Comparison of ENCODE assay signal across 8 mouse cellular contexts in genomic region chr5:66979332-66980218, GRCm38 (mm10).
DNase-seq lines count a peak whose midpoint lies in the region; ATAC-seq lines count a peak whose summit lies in the region.

No protein-coding gene starts in this region.

- H3K9me3 ChIP-seq in neural tube, embryonic 12.5 days: no peaks in the 10 kb centered on the region
- no peaks in the 10 kb centered on the region for H3K9me3 ChIP-seq in limb, embryonic 12.5 days

- H3K4me2 ChIP-seq in neural tube, embryonic 12.5 days (replicated peaks): 0 out of 2 replicates have a peak overlapping the region, but pooled peaks have one; percentile 2
- peak overlapping the region; percentile 34 for H3K4me2 ChIP-seq in limb, embryonic 12.5 days

- H3K36me3 ChIP-seq in neural tube, embryonic 12.5 days: peaks cover 18% of the 10 kb centered on the region
- peaks cover 17% of the 10 kb centered on the region for H3K36me3 ChIP-seq in limb, embryonic 12.5 days

- intact Hi-C loops in gastrocnemius, postnatal 14 days (cut with DNase I; ENCODE audit: low total_unique reads): no loop called here

- no peak overlapping the region for H3K27ac ChIP-seq in neural tube, embryonic 12.5 days
- H3K27ac ChIP-seq in limb, embryonic 12.5 days: peak overlapping the region; percentile 58; the same call in 1 of the 2 replicates

- DNase-seq in cerebellum, postnatal 36 days: no peak
- DNase-seq in neural tube, embryonic 10.5 days (ENCODE audit: extremely low spot score, low spot score): no peak
- peak; percentile 44 for DNase-seq in gastrocnemius, postnatal 14 days
- DNase-seq in spleen, postnatal 14 days (ENCODE audit: low spot score in 2 of 2): no peak
- no peak for DNase-seq in ovary, postnatal 10 days (ENCODE audit: low spot score)

- ATAC-seq in cerebellum, adult (ENCODE audit: insufficient number of reproducible peaks, low FRiP score, low TSS enrichment): 0 out of 2 replicates have a peak, but pooled peaks have one; percentile 57
- peak; percentile 17; the same call in 1 of the 2 replicates for ATAC-seq in neural tube, embryonic 12.5 days (ENCODE audit: low FRiP score, low read depth)
- peak; percentile 58; the same call in 1 of the 2 replicates for ATAC-seq in limb, embryonic 12.5 days (ENCODE audit: insufficient number of reproducible peaks, insufficient read depth, low FRiP score, low TSS enrichment, low read depth)

- peaks cover 10% of the 10 kb centered on the region for H3K4me1 ChIP-seq in neural tube, embryonic 12.5 days
- H3K4me1 ChIP-seq in limb, embryonic 12.5 days (replicated peaks): peaks cover 18% of the 10 kb centered on the region

- 54% methylated on average over 19 of the region's 19 CpGs for WGBS in neural tube, embryonic 12.5 days
- 27% methylated on average over 19 of the region's 19 CpGs for WGBS in limb, embryonic 12.5 days

- no peak overlapping the region for H3K9ac ChIP-seq in neural tube, embryonic 12.5 days
- no peak overlapping the region for H3K9ac ChIP-seq in limb, embryonic 12.5 days (replicated peaks)

- H3K4me3 ChIP-seq in neural tube, embryonic 12.5 days: no peak overlapping the region
- H3K4me3 ChIP-seq in limb, embryonic 12.5 days (replicated peaks): no peak overlapping the region

- no peaks in the 10 kb centered on the region for H3K27me3 ChIP-seq in neural tube, embryonic 12.5 days (replicated peaks)
- H3K27me3 ChIP-seq in limb, embryonic 12.5 days: no peaks in the 10 kb centered on the region
